Mouse (Mus musculus): Measurements from ENCODE around the gene Slc7a6.

DNA sequence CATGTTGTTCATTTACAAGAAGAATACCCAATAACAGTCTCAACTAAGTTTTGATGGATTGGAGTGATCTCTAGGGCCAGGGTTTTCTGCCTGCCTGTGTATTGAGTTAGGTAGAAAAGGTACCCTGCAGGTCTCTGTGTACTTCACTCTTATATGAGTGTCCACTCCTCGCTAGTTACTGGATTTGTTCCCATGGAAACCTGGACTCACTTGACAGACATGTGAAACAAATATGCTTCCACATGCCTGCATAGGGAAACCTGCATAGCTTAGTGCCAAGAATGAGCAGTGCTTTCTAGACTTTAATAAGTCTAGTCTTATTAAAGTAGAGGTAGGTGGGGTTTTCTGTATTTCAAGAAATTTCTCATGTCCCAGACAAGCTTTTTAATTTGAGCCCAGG is 8.2 kb downstream of the Slc7a6 start:
- no peak for TF ChIP-seq CTCF (IDR thresholded peaks at IDR 0.05; ENCODE audit: control insufficient read depth, insufficient read depth, insufficient replicate concordance, low read depth, low read length)
- no peak for TF ChIP-seq POLR2A (IDR thresholded peaks at IDR 0.05; ENCODE audit: control insufficient read depth, low read depth, low read length)

Data from testis, adult 2 months (tissue).